Mouse (Mus musculus) spleen, postnatal 10 days (tissue): ENCODE data around the gene Trio.

ENCODE experiments used
- DNase-seq, 2 experiments: peaks; one replicate each; pipeline ENCODE4 v3.0.0; 2021 to 2022; ENCODE audit warnings: low spot score in 2 of 2

Gene Trio

GRCm38 (mm10) chr15:28037651-28038050 lies 12.0 kb upstream of the Trio start:
- DNase-seq, result no peak

DNA sequence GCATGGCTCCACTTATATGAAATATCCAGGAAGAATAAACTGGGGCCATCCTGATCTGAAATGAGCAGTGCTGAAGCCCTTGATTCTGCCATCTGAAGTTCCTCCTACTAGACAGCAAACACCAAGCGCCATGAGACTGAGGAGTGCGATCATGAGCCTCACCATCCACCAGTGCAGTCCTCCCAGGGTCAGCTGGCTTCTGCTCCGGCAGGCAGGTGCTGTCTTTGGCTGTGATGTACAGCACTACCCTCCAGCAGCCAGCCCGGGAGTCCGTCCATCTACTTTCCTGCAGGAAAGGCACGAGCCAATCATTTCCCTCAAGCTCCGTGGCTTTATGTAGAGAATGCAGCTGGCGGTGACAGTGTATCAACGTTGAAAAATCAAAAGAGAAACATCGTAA lies 10.0 kb upstream of the Trio start:
- DNase-seq, result no peak

DNA sequence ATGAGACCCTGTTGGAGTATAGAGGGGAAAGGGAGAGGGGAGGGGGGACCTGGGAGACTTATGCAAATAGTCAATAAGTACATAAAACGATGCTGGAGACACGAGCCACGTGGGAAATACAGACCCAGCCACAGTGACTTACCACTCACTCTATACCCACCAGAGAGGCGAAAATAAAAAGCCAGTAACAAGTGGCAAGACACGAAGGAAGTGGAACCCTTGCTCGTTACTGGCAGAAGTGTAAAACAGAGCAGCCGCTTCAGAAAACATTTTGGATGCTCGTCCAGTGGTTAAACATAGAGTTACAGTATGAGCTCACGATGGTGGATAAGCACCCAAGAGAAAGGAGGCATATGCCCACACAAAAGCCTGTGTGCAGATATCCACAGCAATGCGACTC lies 9.0 kb upstream of the Trio start:
- DNase-seq, result no peak

DNA sequence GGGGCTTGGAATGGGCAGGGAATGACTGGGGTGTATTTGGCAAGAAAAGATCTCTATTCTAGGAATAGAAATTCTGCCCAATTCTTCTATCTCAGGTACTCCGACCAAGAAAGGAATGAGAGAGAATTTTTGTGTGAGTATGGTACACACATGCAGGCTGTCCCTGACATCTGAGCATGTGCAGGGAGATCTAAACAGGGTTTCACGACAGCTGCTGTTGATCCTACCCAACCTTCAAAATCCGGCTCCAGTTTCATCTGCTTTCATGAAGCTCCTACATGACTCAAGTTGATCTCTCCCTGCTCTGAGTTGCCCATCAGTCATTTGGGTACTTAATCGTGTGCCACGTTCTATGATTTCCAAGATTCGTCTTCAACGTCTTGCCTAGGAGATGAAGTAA lies 3.7 kb upstream of the Trio start:
- DNase-seq, result no peak

GRCm38 (mm10) chr15:28028542-28028941 lies 2.9 kb upstream of the Trio start:
- no peak for DNase-seq

- DNase-seq, result no peak
These were observed 476 bp upstream of the Trio start for GRCm38 (mm10) chr15:28026167-28026481.

- DNase-seq, result peak in 1 of 2 experiments; percentile 24
These were observed 696 bp downstream of the Trio start for GRCm38 (mm10) chr15:28024965-28025338.

DNA sequence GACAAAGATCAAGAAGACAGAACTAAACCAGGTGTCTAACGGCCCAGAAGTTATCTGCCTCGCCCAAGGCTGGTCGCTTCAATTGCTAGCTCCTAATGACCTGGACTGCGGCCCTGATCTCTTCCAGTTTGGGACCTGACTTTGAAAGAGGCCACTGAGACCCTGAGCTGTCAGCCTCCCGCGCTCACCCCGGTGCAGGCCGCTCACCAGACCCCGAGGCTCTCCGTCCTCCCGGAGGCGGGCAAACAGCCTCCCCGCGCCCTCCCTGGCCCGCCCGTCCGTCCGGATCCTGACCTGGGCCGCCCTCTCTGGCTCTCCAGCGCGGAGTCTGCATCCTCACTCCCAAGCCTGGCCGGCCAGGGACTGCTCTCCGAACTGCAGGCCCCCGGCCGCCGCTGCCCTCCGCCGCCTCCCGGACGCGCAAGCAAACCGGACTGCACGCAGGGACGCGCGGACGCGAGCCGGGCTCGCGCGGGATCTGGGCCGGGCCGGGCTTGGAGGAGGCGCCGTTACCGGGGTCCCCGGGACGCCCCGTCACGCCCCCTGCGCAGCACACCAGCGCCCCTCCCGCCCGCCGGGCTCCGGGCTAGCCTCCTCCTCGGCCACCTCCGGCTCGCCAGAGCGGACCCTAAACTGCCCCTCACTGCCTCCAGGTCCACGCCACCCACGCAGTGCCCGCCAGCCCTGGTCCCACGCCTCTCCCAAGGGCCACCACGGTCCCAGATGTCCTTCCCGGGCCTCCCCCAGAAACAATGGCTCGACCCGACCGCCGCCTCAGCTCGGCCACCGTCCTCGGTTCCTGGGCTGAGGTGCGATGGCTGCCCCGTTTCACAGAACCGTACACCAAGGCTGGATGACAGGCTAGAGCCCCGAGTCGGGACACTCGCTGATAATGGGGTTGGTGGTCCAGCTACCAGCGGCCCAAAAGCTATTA lies 1.4 kb downstream of the Trio start:
- peak; percentile 12 to 38 for DNase-seq

- DNase-seq, result no peak
These were observed 3.9 kb downstream of the Trio start for GRCm38 (mm10) chr15:28021591-28022209.

DNA sequence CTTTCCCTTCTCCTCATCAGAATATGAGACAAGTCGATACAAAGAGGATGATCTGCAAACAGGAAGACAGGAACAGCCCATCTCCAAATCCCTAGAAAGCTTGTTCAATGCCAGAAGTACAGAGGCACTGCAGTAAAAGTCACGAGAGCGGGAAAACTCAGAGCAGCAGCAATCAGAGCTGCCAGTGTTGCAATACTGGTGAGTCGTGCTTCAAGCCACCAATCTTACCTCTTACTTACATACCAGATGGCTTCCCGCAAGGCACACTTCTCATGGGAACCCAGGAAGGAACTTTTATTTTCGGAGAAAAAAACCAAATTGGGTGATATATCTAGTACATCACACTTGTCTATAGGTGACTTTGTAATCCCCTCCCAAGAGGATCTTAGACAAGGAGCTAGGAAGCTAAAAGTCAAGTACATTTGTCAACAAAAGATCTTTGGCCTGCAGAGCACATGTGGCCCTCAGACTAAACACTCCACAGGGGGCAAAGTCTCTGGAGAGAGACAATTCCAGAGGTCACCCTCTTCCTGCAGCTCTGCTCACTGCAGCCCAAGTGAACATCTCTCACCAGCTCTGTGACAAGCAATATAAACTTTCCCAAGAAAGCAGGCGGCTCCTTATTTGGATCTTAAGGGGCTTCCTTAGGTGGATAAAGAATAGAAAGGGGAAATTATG lies 6.1 kb downstream of the Trio start:
- no peak for DNase-seq

GRCm38 (mm10) chr15:28007516-28007915 lies 18.1 kb downstream of the Trio start:
- DNase-seq, result no peak

GRCm38 (mm10) chr15:28004192-28004767 lies 21.4 kb downstream of the Trio start:
- no peak for DNase-seq

GRCm38 (mm10) chr15:28002515-28002914 lies 23.1 kb downstream of the Trio start:
- no peak for DNase-seq

GRCm38 (mm10) chr15:28001299-28001698 lies 24.3 kb downstream of the Trio start:
- DNase-seq, result no peak

- DNase-seq, result no peak
These were observed 26.9 kb downstream of the Trio start for GRCm38 (mm10) chr15:27998621-27999359.

- DNase-seq, result no peak
These were observed 27.7 kb downstream of the Trio start for GRCm38 (mm10) chr15:27997917-27998316.

DNA sequence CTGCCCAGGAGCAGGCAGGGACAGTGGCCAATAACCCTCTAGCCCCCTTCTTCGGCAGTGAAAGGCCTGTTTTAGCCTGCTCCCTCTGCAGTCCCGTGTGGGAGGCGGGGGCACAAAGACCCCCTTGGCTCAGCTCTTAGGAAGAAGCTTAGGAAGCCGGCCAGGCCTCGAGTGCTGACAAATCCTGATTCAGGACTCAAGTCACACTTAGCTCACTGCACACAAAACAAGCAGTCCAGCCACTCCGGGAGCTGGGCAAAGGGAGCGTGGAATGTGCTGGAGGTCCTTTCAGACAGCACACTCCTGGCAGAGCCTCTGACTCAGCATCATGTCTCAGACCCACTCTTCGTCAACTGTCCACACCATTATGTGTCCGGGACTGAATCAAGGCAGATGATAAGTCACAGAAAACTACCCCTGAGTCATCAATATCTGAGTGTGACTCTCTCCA lies 28.2 kb downstream of the Trio start:
- DNase-seq, result no peak

GRCm38 (mm10) chr15:27996750-27997149 lies 28.9 kb downstream of the Trio start:
- no peak for DNase-seq

DNA sequence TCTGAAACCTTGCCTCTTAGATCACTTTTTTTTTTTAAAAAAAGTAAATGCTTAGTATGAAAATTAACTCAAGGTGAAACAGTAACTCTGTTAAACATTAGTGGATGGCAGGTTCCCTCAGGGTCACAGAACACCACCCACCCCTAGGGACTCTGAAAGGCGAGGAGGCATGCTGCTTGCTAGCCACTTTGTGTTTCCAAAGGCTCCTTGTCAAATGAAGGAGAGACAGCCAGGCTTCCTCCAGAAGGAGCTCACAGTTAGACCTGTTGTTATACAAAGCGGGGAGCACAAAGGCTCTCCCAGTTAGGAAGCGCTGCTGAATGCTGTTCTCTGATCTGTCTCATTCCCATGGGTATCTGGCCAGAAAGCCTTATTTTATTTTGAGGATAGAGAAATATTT lies 30.2 kb downstream of the Trio start:
- DNase-seq, result no peak

DNA sequence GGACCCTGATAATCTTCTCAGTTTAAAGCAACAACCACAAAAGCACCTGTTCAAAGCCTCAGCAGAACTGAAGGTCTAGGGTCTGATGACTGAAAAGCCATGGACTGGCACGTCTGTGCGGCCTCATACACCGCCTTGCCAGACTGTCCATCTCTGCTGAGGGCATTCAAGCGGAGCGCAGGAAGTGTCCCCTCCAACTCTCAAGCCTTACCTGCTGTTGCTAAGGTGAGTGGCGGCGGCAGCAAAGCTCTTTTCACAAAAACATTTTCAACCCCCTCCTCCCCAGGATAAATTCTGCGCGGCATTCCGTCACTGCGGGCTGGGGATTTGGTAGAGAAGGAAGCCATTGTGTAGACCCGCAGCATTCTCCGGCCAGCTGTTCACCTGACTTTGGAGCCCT lies 30.8 kb downstream of the Trio start:
- no peak for DNase-seq

- no peak for DNase-seq
These were observed 32.1 kb downstream of the Trio start for GRCm38 (mm10) chr15:27993528-27993927.

DNA sequence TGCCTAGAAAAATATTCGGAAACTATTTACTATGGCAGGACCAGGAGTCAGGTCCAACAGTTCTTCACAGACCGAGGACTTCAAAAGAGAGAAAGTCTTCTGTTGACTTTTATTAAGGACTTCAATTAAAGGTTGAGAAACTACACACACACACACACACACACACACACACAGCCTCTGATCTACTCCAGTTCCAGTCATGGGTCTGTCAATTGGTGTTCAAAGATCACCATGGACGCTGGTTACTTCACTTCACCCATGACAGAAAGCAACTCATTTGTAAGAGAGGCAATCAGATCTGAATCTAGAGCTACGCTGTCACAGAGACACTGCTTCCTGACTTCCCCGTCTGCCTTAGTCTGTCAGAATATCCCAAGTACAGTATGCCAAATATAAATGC lies 33.1 kb downstream of the Trio start:
- DNase-seq, result no peak
